Mouse (Mus musculus) liver, embryonic 15.5 days (tissue): Measurements from ENCODE around the gene Cse1l. TPM values are rescaled to one million over a fixed set of nuclear protein-coding genes. Genes with fewer than 3 reads are reported as not detected.

Source experiments
- ATAC-seq: fragments of 200-750 bp; cut with Nextera tagmentation; 2 replicates; pipeline ENCODE4 v1.8.0; 2017; ENCODE audit warnings: moderate number of reproducible peaks, mild to moderate bottlenecking, moderate library complexity; ENCODE audit not compliant: insufficient read depth
- H3K27ac ChIP-seq: fragments of 300-500 bp; sonication (generic); replicated peaks from 2 replicates; pipeline ENCODE4 v1.5.1; 2015; ENCODE audit warnings: mild to moderate bottlenecking, inconsistent platforms
- H3K27me3 ChIP-seq: fragments of 300-500 bp; sonication (generic); 2 replicates; pipeline ENCODE4 v1.6.1; 2015; ENCODE audit warnings: mild to moderate bottlenecking, inconsistent platforms
- H3K36me3 ChIP-seq: fragments of 300-500 bp; sonication (generic); replicated peaks from 2 replicates; pipeline ENCODE4 v1.6.1; 2015; ENCODE audit warnings: moderate library complexity, mild to moderate bottlenecking, inconsistent platforms
- H3K4me1 ChIP-seq: fragments of 300-500 bp; sonication (generic); replicated peaks from 2 replicates; pipeline ENCODE4 v1.6.1; 2015; ENCODE audit warnings: inconsistent platforms
- H3K4me2 ChIP-seq: fragments of 300-500 bp; sonication (generic); 2 replicates; pipeline ENCODE4 v1.6.1; 2015; ENCODE audit warnings: moderate library complexity, mild to moderate bottlenecking, inconsistent platforms
- H3K4me3 ChIP-seq: fragments of 300-500 bp; sonication (generic); replicated peaks from 2 replicates; pipeline ENCODE4 v1.5.1; 2015; ENCODE audit warnings: mild to moderate bottlenecking, inconsistent platforms
- H3K9ac ChIP-seq: fragments of 300-500 bp; sonication (generic); 2 replicates; pipeline ENCODE4 v1.6.1; 2015; ENCODE audit warnings: moderate library complexity, mild to moderate bottlenecking, inconsistent platforms
- H3K9me3 ChIP-seq: fragments of 300-500 bp; sonication (generic); replicated peaks from 2 replicates; pipeline ENCODE4 v1.6.1; 2016; ENCODE audit warnings: inconsistent platforms
- WGBS: fragments of 180-500 bp; shearing (Covaris S2); methylation state at CpG from one replicate; pipeline ENCODE4 v1.1.7; 2015; ENCODE audit warnings: mixed read lengths; ENCODE audit not compliant: insufficient replicate concordance; 5-methylcytosine and 5-hydroxymethylcytosine counted together
- polyA plus RNA-seq: library from polyadenylated mRNA; unstranded; fragments of >200 nt; fragmentation: Nextera tagmentation; extraction: Ambion mirVana; gene quantifications from 2 replicates; pipeline ENCODE4 v1.2.1, GENCODE M21; 2015

Cse1l gene
- polyA plus RNA-seq, result 44.7 and 50.6 TPM in 2 replicates

DNA sequence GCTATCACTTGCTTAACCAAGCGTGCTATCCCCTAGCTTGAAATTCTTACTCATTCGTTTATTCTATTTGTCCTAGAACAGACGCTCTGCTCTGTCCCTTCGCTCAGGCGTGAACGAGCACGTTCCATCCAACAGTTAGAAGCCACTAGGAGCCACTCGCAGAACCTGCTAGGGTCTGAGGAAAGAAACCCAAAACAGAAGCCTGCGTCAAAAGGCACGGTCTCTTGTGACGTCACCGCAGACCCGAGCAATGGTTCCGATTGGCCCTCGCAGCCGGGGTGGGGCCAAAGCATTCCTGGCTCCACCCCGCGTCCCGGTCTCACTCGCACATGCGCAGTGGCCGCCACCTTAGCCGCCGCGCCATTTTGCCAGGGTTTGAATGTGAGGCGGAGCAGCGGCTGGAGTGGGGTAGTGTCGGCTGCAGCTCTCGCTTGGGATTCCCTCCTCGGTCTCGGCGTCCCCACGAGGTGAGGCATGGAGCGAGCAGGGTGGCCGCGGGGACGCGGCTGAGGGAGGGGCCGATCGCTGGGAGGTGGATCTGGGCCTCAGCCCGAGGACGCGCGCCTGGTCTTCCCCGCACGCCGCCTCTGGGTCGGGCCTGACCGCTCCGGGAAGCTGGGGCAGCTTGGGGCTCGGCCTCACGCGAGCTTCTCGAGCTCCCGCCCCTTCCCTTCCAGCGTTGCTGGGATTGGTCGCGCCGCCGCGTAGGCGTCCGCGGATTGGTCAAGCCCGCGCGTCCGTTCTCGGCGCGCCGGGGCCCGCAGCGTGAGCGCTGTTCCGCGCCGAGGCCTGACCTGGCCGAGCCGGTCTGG, at the start of gene Cse1l:
Gene Cse1l (plus strand): TSS at position 330 of the 812 bp plus-strand sequence.
- Histone ChIP-seq H3K4me2 (peak within 1 kb of the TSS; percentile 87), H3K4me1 (peaks cover 34% of the 10 kb centered on the region), H3K36me3 (peaks cover 17% of the 10 kb centered on the region), H3K9ac (peak within 1 kb of the TSS; percentile 94), H3K27me3 (no peaks in the 10 kb centered on the region), H3K9me3 (no peaks in the 10 kb centered on the region), H3K4me3 (peak within 1 kb of the TSS; percentile 90), H3K27ac (peak within 1 kb of the TSS; percentile 99)
- ATAC-seq, result peak; percentile 98
- WGBS, result under 1% methylated on average over 79 of the region's 80 CpGs

DNA sequence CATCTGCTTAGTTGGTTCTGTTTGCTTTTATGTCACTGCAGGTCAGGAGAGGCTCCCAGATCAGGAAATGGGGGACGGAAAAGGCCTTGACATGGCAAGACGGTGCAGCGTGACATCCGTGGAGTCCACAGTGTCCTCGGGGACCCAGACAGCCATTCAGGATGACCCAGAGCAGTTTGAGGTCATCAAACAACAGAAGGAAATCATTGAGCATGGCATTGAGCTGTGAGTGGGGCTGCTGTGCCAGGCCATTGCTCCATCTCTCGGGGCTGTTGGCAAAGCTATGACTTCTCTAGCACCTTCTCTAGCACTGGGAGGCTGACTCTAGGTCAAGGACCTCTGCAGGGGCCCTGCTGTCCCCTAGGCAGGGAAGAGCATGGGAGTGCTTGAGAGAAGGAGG, 49.5 kb upstream of the Cse1l start:
- Histone ChIP-seq H3K27ac (no peak overlapping the region), H3K9ac (no peak overlapping the region), H3K27me3 (no peaks in the 10 kb centered on the region), H3K4me2 (no peak overlapping the region), H3K4me3 (no peak overlapping the region), H3K36me3 (peaks cover 95% of the 10 kb centered on the region), H3K4me1 (no peaks in the 10 kb centered on the region), H3K9me3 (no peaks in the 10 kb centered on the region)
- no peak for ATAC-seq
- WGBS, result 86% methylated on average over 6 of the region's 6 CpGs

DNA sequence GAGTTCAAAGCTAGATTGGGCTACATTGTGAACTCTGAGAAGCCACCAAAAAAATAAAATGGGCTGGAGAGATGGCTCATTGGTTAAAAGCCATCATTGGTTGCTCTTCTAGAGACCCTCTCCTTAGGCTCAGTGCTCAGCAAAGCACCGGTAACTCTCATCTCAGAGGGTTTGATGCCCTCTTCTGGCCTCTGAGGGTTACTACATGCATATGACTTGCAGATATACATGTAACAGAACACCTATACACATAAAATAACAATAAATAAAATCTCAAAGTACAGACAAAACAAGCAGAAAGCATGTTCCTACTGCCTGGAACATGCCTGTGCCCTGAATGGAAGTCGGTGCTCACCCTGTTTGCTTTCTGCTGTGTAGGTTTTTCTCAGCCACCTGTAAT, 48.7 kb upstream of the Cse1l start:
- H3K27ac ChIP-seq, result no peak overlapping the region
- H3K4me1 ChIP-seq, result no peaks in the 10 kb centered on the region
- peaks cover 95% of the 10 kb centered on the region for H3K36me3 ChIP-seq
- no peak overlapping the region for H3K4me2 ChIP-seq
- WGBS, result 77% methylated on average over 2 of the region's 2 CpGs
- no peak for ATAC-seq
- H3K9ac ChIP-seq, result no peak overlapping the region
- H3K9me3 ChIP-seq, result no peaks in the 10 kb centered on the region
- H3K4me3 ChIP-seq, result no peak overlapping the region
- no peaks in the 10 kb centered on the region for H3K27me3 ChIP-seq

DNA sequence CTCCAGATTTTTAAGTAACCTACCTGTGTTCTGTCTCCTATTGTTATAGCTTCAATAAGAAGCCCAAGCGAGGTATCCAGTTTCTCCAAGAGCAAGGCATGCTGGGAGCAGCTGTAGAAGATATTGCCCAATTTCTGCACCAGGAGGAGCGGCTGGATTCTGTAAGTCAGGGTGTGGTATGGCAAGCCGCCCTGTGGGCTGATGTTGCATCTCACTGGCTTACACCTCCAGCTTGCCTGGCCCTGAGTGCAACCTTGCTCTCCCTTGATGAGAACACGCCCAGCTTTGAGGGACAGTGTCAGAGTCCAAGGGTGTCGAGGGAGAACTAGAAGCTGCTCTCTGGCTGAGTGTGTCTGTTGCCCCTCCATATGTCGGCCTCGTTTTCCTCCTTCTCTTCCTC, 46.6 kb upstream of the Cse1l start:
- no peak overlapping the region for H3K4me2 ChIP-seq
- no peaks in the 10 kb centered on the region for H3K4me1 ChIP-seq
- H3K9ac ChIP-seq, result no peak overlapping the region
- 73% methylated on average over 7 of the region's 7 CpGs for WGBS
- ATAC-seq, result no peak
- H3K27ac ChIP-seq, result no peak overlapping the region
- no peaks in the 10 kb centered on the region for H3K9me3 ChIP-seq
- no peaks in the 10 kb centered on the region for H3K27me3 ChIP-seq
- H3K4me3 ChIP-seq, result no peak overlapping the region
- peaks cover 93% of the 10 kb centered on the region for H3K36me3 ChIP-seq

DNA sequence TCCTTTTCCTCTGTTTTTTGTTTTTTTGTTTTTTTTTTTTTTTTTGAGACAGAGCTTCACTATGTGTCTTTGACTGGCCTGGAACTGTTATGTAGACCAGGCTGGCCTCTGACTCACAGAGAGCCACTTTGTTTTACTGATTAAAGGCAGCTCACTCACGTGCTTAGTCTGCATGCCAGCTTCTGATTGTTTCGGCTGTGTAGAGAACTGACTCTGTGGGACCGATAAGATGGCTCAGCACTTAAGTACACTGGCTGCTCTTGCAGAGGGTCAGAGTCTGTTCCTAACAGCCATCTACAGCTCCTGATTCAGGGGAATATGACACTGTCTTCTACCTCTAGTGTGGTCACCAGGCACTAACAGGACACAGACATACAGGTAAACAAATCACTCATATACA, 43.3 kb upstream of the Cse1l start:
- H3K36me3 ChIP-seq, result peaks cover 95% of the 10 kb centered on the region
- WGBS, result 71% methylated on average over 3 of the region's 3 CpGs

DNA sequence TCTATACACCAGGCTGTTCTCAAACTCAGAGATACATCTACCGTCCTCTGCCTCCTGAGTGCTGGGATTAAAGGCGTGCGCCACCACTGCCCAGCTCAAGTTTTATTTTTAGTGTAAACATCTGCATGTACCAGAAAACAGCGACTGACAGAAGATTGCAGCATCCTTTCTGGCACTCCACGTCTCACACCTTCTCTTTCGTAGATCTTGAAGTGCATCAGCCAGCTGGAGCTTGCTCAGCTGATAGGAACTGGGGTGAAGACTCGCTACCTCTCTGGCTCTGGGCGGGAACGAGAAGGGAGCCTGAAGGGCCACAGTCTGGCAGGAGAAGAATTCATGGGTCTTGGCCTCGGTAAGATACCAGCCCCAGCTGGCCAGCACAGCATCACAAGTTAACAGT, 40.4 kb upstream of the Cse1l start:
- Histone ChIP-seq H3K9me3 (no peaks in the 10 kb centered on the region), H3K27ac (no peak overlapping the region), H3K4me2 (no peak overlapping the region), H3K4me1 (peaks cover 7% of the 10 kb centered on the region), H3K4me3 (no peak overlapping the region), H3K9ac (no peak overlapping the region), H3K36me3 (peaks cover 96% of the 10 kb centered on the region), H3K27me3 (no peaks in the 10 kb centered on the region)
- WGBS, result 70% methylated on average over 10 of the region's 10 CpGs
- ATAC-seq, result no peak

More for the DNA sequence above, 43.3 kb upstream of the Cse1l start:
- H3K27me3 ChIP-seq, result no peaks in the 10 kb centered on the region
- H3K9me3 ChIP-seq, result no peaks in the 10 kb centered on the region
- H3K4me1 ChIP-seq, result no peaks in the 10 kb centered on the region; the same call in 1 of the 2 replicates
- H3K27ac ChIP-seq, result no peak overlapping the region
- ATAC-seq, result no peak
- no peak overlapping the region for H3K4me2 ChIP-seq
- H3K4me3 ChIP-seq, result no peak overlapping the region
- no peak overlapping the region for H3K9ac ChIP-seq

DNA sequence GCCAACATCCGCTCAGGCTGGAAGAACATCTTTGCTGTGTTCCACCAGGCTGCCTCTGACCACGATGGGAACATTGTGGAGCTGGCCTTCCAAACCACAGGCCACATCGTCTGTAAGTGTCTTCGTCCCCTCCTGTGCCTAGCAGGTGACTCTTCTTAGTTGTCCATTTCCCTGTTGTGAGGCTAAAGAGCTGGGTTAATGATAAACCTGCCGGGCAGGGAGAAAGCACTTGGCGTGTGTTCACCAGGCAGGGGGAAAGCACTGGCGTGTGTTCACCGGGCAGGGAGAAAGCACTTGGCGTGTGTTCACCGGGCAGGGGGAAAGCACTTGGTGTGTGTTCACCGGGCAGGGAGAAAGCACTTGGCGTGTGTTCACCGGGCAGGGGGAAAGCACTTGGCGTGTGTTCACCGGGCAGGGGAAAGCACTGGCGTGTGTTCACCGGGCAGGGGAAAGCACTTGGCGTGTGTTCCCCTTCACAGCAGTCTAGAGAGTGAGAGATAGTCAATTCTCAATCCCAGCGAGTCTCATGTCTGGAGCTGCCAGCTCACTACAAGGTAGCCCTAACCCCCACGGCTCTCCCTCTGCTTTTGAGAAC, 35.5 kb upstream of the Cse1l start:
- peaks cover 96% of the 10 kb centered on the region for H3K36me3 ChIP-seq
- no peak overlapping the region for H3K4me2 ChIP-seq
- peaks cover 11% of the 10 kb centered on the region for H3K4me1 ChIP-seq
- no peaks in the 10 kb centered on the region for H3K27me3 ChIP-seq
- H3K27ac ChIP-seq, result no peak overlapping the region
- no peak for ATAC-seq
- no peaks in the 10 kb centered on the region for H3K9me3 ChIP-seq
- 83% methylated on average over 20 of the region's 20 CpGs for WGBS
- H3K9ac ChIP-seq, result no peak overlapping the region
- H3K4me3 ChIP-seq, result no peak overlapping the region

DNA sequence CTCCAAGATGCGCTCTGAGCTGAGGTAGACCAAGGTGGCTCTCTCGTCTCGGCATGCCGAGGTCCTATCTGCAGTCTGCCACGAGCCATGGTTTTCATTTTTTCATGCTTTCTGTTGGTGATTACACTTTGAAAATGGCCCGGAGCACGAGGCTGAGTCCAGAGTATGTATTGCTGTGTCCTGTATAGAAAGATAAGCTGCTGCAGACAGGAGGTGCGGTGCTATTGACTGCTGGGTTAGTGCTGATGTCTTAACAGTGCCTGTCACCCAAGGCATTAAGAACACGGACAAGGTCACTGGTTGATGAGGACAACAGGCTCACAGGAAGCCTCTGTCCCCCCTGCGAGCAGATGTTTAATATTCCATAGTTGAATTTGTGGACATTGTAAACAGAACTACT, 34.9 kb upstream of the Cse1l start:
- peak; percentile 46; the same call in 1 of the 2 replicates for ATAC-seq
- H3K4me2 ChIP-seq, result no peak overlapping the region
- no peaks in the 10 kb centered on the region for H3K9me3 ChIP-seq
- no peak overlapping the region for H3K27ac ChIP-seq
- no peak overlapping the region for H3K9ac ChIP-seq
- no peak overlapping the region for H3K4me3 ChIP-seq
- H3K36me3 ChIP-seq, result peaks cover 94% of the 10 kb centered on the region
- H3K27me3 ChIP-seq, result no peaks in the 10 kb centered on the region
- 56% methylated on average over 10 of the region's 10 CpGs for WGBS
- H3K4me1 ChIP-seq, result peaks cover 11% of the 10 kb centered on the region; the same call in 1 of the 2 replicates

DNA sequence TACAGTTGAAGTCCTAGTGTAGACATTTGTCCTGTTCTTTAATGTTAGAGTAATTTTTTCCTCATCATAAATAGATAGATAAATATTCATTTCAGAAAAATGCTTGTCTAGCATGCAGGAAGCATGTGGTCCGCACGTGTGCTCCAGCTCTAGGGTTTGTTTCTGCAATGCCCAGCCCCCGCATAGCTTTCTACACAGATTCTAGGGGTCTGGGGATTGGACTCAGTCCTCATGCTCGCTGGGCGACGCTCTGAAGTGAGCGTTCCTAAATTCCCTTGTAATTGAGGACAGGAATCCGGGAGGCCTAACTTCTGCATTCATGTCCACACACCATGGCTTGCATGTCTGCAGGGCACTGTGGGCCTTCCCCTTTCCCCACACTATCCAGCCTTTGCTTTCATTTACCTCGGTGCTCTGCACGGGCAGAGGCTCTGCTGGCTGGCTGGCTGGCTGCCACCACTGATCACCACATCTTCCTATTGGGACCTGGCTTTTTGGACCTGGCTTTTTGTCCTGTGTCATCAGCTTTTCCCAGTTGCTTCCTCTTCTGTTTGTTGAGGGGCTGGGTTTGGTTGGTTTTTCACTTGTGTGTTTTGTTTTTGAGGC, 31.1 kb upstream of the Cse1l start:
- H3K27me3 ChIP-seq, result no peaks in the 10 kb centered on the region
- peaks cover 92% of the 10 kb centered on the region for H3K36me3 ChIP-seq
- H3K4me1 ChIP-seq, result peaks cover 11% of the 10 kb centered on the region; the same call in 1 of the 2 replicates
- no peaks in the 10 kb centered on the region for H3K9me3 ChIP-seq
- no peak overlapping the region for H3K4me3 ChIP-seq
- H3K9ac ChIP-seq, result no peak overlapping the region
- ATAC-seq, result no peak
- H3K27ac ChIP-seq, result no peak overlapping the region
- 75% methylated on average over 10 of the region's 10 CpGs for WGBS
- no peak overlapping the region for H3K4me2 ChIP-seq

DNA sequence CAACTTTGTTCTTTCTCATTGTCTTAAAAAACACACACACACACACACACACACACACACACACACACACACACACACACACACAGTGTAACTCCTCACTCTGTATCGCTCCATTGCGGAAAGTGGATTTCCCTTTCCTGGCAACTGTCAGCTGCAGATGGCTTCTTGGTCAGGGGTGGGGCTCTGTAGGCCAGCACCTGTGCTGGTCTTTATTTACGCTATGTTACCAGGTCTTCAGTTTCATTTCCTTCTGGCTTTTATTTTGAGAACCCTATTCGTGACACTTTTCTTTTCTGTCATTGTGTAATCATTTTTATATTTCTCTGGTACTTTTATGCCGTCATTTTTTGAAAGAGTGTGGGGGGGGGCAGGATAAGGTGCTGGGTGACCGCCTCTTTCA, 30.3 kb upstream of the Cse1l start:
- Histone ChIP-seq H3K27ac (no peak overlapping the region), H3K9me3 (no peaks in the 10 kb centered on the region), H3K4me1 (0 out of 2 replicates have a peak, but pooled peaks cover 3% of the 10 kb centered on the region), H3K4me3 (no peak overlapping the region), H3K9ac (no peak overlapping the region), H3K27me3 (no peaks in the 10 kb centered on the region), H3K36me3 (peaks cover 87% of the 10 kb centered on the region), H3K4me2 (no peak overlapping the region)
- WGBS, result 84% methylated on average over 6 of the region's 6 CpGs
- no peak for ATAC-seq

DNA sequence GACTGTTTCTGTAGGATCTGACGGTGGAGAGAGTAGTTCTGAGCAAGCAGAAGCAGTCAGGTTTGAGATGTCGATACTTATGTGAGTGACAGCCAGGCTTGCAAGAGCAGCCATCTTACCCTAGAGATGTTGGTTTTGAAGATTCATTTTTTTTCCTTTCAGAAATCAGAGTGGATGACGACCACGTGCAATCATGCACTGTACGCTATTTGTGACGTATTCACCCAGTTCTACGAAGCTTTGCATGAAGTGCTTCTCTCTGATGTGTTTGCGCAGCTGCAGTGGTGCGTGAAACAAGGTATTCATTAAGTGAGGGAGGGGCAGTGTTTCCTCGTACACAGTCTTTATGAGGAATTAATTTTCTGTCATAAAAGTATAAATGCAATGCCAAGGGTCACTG, 29.5 kb upstream of the Cse1l start:
- Histone ChIP-seq H3K9me3 (no peaks in the 10 kb centered on the region), H3K4me1 (no peaks in the 10 kb centered on the region), H3K4me2 (no peak overlapping the region), H3K9ac (no peak overlapping the region), H3K27ac (no peak overlapping the region), H3K27me3 (no peaks in the 10 kb centered on the region), H3K4me3 (no peak overlapping the region), H3K36me3 (peaks cover 87% of the 10 kb centered on the region)
- 84% methylated on average over 10 of the region's 10 CpGs for WGBS
- ATAC-seq, result no peak
